ENCODE assay signal across 20 mouse cellular contexts in genomic region chr10:117757259-117757658, GRCm38 (mm10). TPM values are rescaled to one million over a fixed set of nuclear protein-coding genes. Genes with fewer than 3 reads are reported as not detected.
DNase-seq lines count a peak whose midpoint lies in the region; ATAC-seq lines count a peak whose summit lies in the region.
"Had no signal": no experiment of that assay in that cellular context is flagged by ENCODE, and none has a peak within 500 bp of the region (broad histone marks: within the 10 kb centered on the region; RNA-seq: fewer than 3 reads in every experiment).

No protein-coding gene starts in this region.

- H3K27ac ChIP-seq in midbrain, embryonic 11.5 days (ENCODE audit: low read depth, low read length), result no peak overlapping the region
- H3K27ac ChIP-seq in midbrain, embryonic 14.5 days (replicated peaks; ENCODE audit: low read depth, low read length), result no peak overlapping the region

- peaks cover 41% of the 10 kb centered on the region for H3K36me3 ChIP-seq in midbrain, embryonic 11.5 days (ENCODE audit: control insufficient read depth, insufficient read depth, low read length)
- H3K36me3 ChIP-seq in midbrain, embryonic 14.5 days (ENCODE audit: control insufficient read depth, insufficient read depth, low read length), result peaks cover 81% of the 10 kb centered on the region

- peak; percentile 23 for DNase-seq in midbrain, embryonic 11.5 days (ENCODE audit: low spot score, missing footprints)
- no peak for DNase-seq in midbrain, embryonic 14.5 days
- DNase-seq in adipocyte (ENCODE audit: low spot score), result peak; percentile 96
- DNase-seq in thymus, postnatal 10 days (ENCODE audit: low spot score in 2 of 2), result no peak
- DNase-seq: adrenal gland, adult 2 months; adrenal gland, adult 8-10 months; adrenal gland, postnatal 10 days; adrenal gland, postnatal 14 days; adrenal gland, postnatal 25 days; adrenal gland, postnatal 36 days; B cell, adult 2 months; cerebellum, adult 11 months; cerebellum, adult 11-12 months; cerebellum, adult 18-20 months; cerebellum, adult 2 months had no signal

- no peaks in the 10 kb centered on the region for H3K9me3 ChIP-seq in midbrain, embryonic 11.5 days (ENCODE audit: control insufficient read depth, low read length)
- H3K9me3 ChIP-seq in midbrain, embryonic 14.5 days (ENCODE audit: control insufficient read depth, low read length), result no peaks in the 10 kb centered on the region
- H3K9me3 ChIP-seq: G1E had no signal

- no peaks in the 10 kb centered on the region for H3K27me3 ChIP-seq in midbrain, embryonic 11.5 days (ENCODE audit: control insufficient read depth, insufficient read depth, low read length)
- no peaks in the 10 kb centered on the region for H3K27me3 ChIP-seq in midbrain, embryonic 14.5 days (ENCODE audit: control insufficient read depth, insufficient read depth, low read length)
- H3K27me3 ChIP-seq: CH12.LX, Patski had no signal

- H3K4me1 ChIP-seq in midbrain, embryonic 11.5 days (ENCODE audit: control insufficient read depth, insufficient read depth, low read length), result no peaks in the 10 kb centered on the region
- H3K4me1 ChIP-seq in midbrain, embryonic 14.5 days (ENCODE audit: control insufficient read depth, insufficient read depth, low read length), result no peaks in the 10 kb centered on the region

- no peak overlapping the region for H3K4me2 ChIP-seq in midbrain, embryonic 11.5 days
- H3K4me2 ChIP-seq in midbrain, embryonic 14.5 days (ENCODE audit: low read length), result no peak overlapping the region

- no peak for ATAC-seq in midbrain, embryonic 11.5 days (ENCODE audit: low FRiP score)
- ATAC-seq in midbrain, embryonic 14.5 days (ENCODE audit: low FRiP score, low TSS enrichment), result no peak
- ATAC-seq: activated CD4-positive, CD25-positive, alpha-beta regulatory T cell, adult 4 months; CD4-positive, CD25-positive, alpha-beta regulatory T cell, adult 4 months; Patski had no signal

- whole genome bisulfite sequencing in midbrain, embryonic 11.5 days, result 98% methylated on average over 1 of the region's 1 CpGs
- WGBS in midbrain, embryonic 14.5 days, result 98% methylated on average over 1 of the region's 1 CpGs

- H3K9ac ChIP-seq in midbrain, embryonic 11.5 days (ENCODE audit: low read length), result no peak overlapping the region
- no peak overlapping the region for H3K9ac ChIP-seq in midbrain, embryonic 14.5 days (replicated peaks; ENCODE audit: low read length)

- no peak overlapping the region for H3K4me3 ChIP-seq in midbrain, embryonic 11.5 days (ENCODE audit: low read depth, low read length)
- no peak overlapping the region for H3K4me3 ChIP-seq in midbrain, embryonic 14.5 days (replicated peaks; ENCODE audit: low read depth, low read length)

RNA-seq across cellular contexts. Expression of gene Slc35e3, which starts 11.1 kb away (rescaled TPM):
- 21.4 TPM in 2 replicates for polyA plus RNA-seq in midbrain, embryonic 11.5 days (2014; fragmentation: Nextera tagmentation; extraction: Ambion mirVana)
- 22.5 and 26.5 TPM in 2 replicates for polyA plus RNA-seq in midbrain, embryonic 14.5 days (2014; fragmentation: Nextera tagmentation; extraction: Ambion mirVana)

RNA-seq across cellular contexts. Expression of gene Nup107, which starts 35.2 kb away (rescaled TPM):
- 95.1 and 99.0 TPM in 2 replicates for polyA plus RNA-seq in midbrain, embryonic 11.5 days (2014; fragmentation: Nextera tagmentation; extraction: Ambion mirVana)
- polyA plus RNA-seq in midbrain, embryonic 14.5 days (2014; fragmentation: Nextera tagmentation; extraction: Ambion mirVana), result 29.0 and 45.2 TPM in 2 replicates

RNA-seq across cellular contexts. Expression of gene Mdm2, which starts 46.7 kb away (rescaled TPM):
- polyA plus RNA-seq in midbrain, embryonic 11.5 days (2014; fragmentation: Nextera tagmentation; extraction: Ambion mirVana), result 67.5 and 74.3 TPM in 2 replicates
- polyA plus RNA-seq in midbrain, embryonic 14.5 days (2014; fragmentation: Nextera tagmentation; extraction: Ambion mirVana), result 49.0 and 57.3 TPM in 2 replicates

Comparison
In these comparisons a context has a peak if more than half of its experiments do, and no peak if none do; other contexts are left out.
1. DNase-seq: peak in midbrain, embryonic 11.5 days (single experiment) and adipocyte (single experiment); none in midbrain, embryonic 14.5 days (single experiment) and thymus, postnatal 10 days (0 of 2).